ENCODE assay signal across 9 mouse cellular contexts in genomic region chr4:91374571-91375371, GRCm38 (mm10). TPM values are rescaled to one million over a fixed set of nuclear protein-coding genes. Genes with fewer than 3 reads are reported as not detected.
DNase-seq lines count a peak whose midpoint lies in the region; ATAC-seq and TF ChIP-seq lines count a peak whose summit lies in the region.
"Had no signal": no experiment of that assay in that cellular context is flagged by ENCODE, and none has a peak within 500 bp of the region (broad histone marks: within the 10 kb centered on the region; RNA-seq: fewer than 3 reads in every experiment).

No protein-coding gene starts in this region.

- no peak for DNase-seq in heart, postnatal 25 days (ENCODE audit: low spot score)
- peak; percentile 74 for DNase-seq in ZHBTc4 (ENCODE audit: low read depth, low spot score)
- DNase-seq in hindbrain, embryonic 14.5 days (ENCODE audit: low spot score): peak; percentile 65
- DNase-seq in lung, postnatal 0 days (ENCODE audit: low spot score): peak; percentile 44
- peak; percentile 56 for DNase-seq in right cerebral cortex, postnatal 4 days
- DNase-seq in thymus, postnatal 14 days: no peak

- peak overlapping the region; percentile 59 for H3K4me3 ChIP-seq in heart, embryonic 12.5 days
- peak overlapping the region; percentile 48 for H3K4me3 ChIP-seq in embryonic facial prominence, embryonic 12.5 days
- H3K4me3 ChIP-seq in hindbrain, embryonic 14.5 days (replicated peaks; ENCODE audit: low read length): peak overlapping the region; percentile 87
- H3K4me3 ChIP-seq in lung, postnatal 0 days (ENCODE audit: low read depth, low read length): peak overlapping the region; percentile 39; the same call in 1 of the 2 replicates

- no peaks in the 10 kb centered on the region for H3K36me3 ChIP-seq in heart, embryonic 12.5 days
- H3K36me3 ChIP-seq in embryonic facial prominence, embryonic 12.5 days: no peaks in the 10 kb centered on the region
- H3K36me3 ChIP-seq in hindbrain, embryonic 14.5 days (replicated peaks; ENCODE audit: control insufficient read depth, insufficient read depth): no peaks in the 10 kb centered on the region
- H3K36me3 ChIP-seq in lung, postnatal 0 days (ENCODE audit: insufficient read depth, low read length): no peaks in the 10 kb centered on the region
- H3K36me3 ChIP-seq: G1E had no signal

- TF ChIP-seq EP300 in lung, postnatal 0 days (IDR thresholded peaks at IDR 0.05): no peak

- H3K4me2 ChIP-seq in heart, embryonic 12.5 days: peak overlapping the region; percentile 87
- H3K4me2 ChIP-seq in embryonic facial prominence, embryonic 12.5 days (replicated peaks): peak overlapping the region; percentile 79
- H3K4me2 ChIP-seq in hindbrain, embryonic 14.5 days (replicated peaks): peak overlapping the region; percentile 92
- H3K4me2 ChIP-seq in lung, postnatal 0 days (replicated peaks; ENCODE audit: low read depth, low read length): peak overlapping the region; percentile 56

- H3K27me3 ChIP-seq in heart, embryonic 12.5 days (replicated peaks): peaks cover 49% of the 10 kb centered on the region
- H3K27me3 ChIP-seq in embryonic facial prominence, embryonic 12.5 days: peaks cover 55% of the 10 kb centered on the region
- H3K27me3 ChIP-seq in hindbrain, embryonic 14.5 days (ENCODE audit: control insufficient read depth, insufficient read depth, low read length): no peaks in the 10 kb centered on the region
- H3K27me3 ChIP-seq in lung, postnatal 0 days (replicated peaks; ENCODE audit: insufficient read depth, low read length): peaks cover 53% of the 10 kb centered on the region

- ATAC-seq in heart, embryonic 12.5 days (ENCODE audit: insufficient number of reproducible peaks, low FRiP score): no peak
- no peak for ATAC-seq in embryonic facial prominence, embryonic 12.5 days (ENCODE audit: insufficient number of reproducible peaks, insufficient read depth, low FRiP score, low TSS enrichment)
- ATAC-seq in hindbrain, embryonic 14.5 days (ENCODE audit: low FRiP score): peak; percentile 9; the same call in 1 of the 2 replicates
- peak; percentile 42 for ATAC-seq in lung, postnatal 0 days

- no peaks in the 10 kb centered on the region for H3K9me3 ChIP-seq in heart, embryonic 12.5 days (replicated peaks)
- no peaks in the 10 kb centered on the region for H3K9me3 ChIP-seq in embryonic facial prominence, embryonic 12.5 days
- H3K9me3 ChIP-seq in hindbrain, embryonic 14.5 days (ENCODE audit: control insufficient read depth, low read length): no peaks in the 10 kb centered on the region
- no peaks in the 10 kb centered on the region for H3K9me3 ChIP-seq in lung, postnatal 0 days (ENCODE audit: low read length)

- H3K27ac ChIP-seq in heart, embryonic 12.5 days (ENCODE audit: poor library complexity, severe bottlenecking): no peak overlapping the region
- no peak overlapping the region for H3K27ac ChIP-seq in embryonic facial prominence, embryonic 12.5 days
- H3K27ac ChIP-seq in hindbrain, embryonic 14.5 days: peak overlapping the region; percentile 86
- no peak overlapping the region for H3K27ac ChIP-seq in lung, postnatal 0 days (ENCODE audit: low read length)

- peaks cover 29% of the 10 kb centered on the region for H3K4me1 ChIP-seq in heart, embryonic 12.5 days (replicated peaks)
- peaks cover 21% of the 10 kb centered on the region; the same call in 1 of the 2 replicates for H3K4me1 ChIP-seq in embryonic facial prominence, embryonic 12.5 days
- peaks cover 4% of the 10 kb centered on the region; the same call in 1 of the 2 replicates for H3K4me1 ChIP-seq in hindbrain, embryonic 14.5 days (replicated peaks; ENCODE audit: control insufficient read depth, insufficient read depth, low read length)
- peaks cover 19% of the 10 kb centered on the region for H3K4me1 ChIP-seq in lung, postnatal 0 days (ENCODE audit: insufficient read depth, low read depth, low read length)

- TF ChIP-seq CTCF in lung, postnatal 0 days (IDR thresholded peaks at IDR 0.05): no peak

- under 1% methylated on average over 46 of the region's 46 CpGs for WGBS in heart, embryonic 12.5 days
- WGBS in embryonic facial prominence, embryonic 12.5 days: under 1% methylated on average over 46 of the region's 46 CpGs
- WGBS in hindbrain, embryonic 14.5 days: under 1% methylated on average over 45 of the region's 46 CpGs
- under 1% methylated on average over 46 of the region's 46 CpGs for WGBS in lung, postnatal 0 days

- intact Hi-C loops in heart, postnatal 25 days (cut with DNase I): no loop called here

- no peak overlapping the region; the same call in 1 of the 2 replicates for H3K9ac ChIP-seq in heart, embryonic 12.5 days
- H3K9ac ChIP-seq in embryonic facial prominence, embryonic 12.5 days: peak overlapping the region; percentile 45
- peak overlapping the region; percentile 82 for H3K9ac ChIP-seq in hindbrain, embryonic 14.5 days
- no peak overlapping the region for H3K9ac ChIP-seq in lung, postnatal 0 days (replicated peaks; ENCODE audit: low read depth)

RNA-seq across cellular contexts. Expression of gene Elavl2, which starts 25.8 kb away (rescaled TPM):
- 1.9 and 2.4 TPM in 2 replicates for polyA plus RNA-seq in heart, embryonic 12.5 days (2016; fragmentation: Nextera tagmentation; extraction: Ambion mirVana)
- total RNA-seq in heart, postnatal 25 days (2021): 1 to 10 TPM in 1 of 2 experiments, under 1 TPM in 1; 0.34 to 1.2 TPM
- 12.5 and 16.0 TPM in 2 replicates for polyA plus RNA-seq in embryonic facial prominence, embryonic 12.5 days (2016; fragmentation: Nextera tagmentation; extraction: Ambion mirVana)
- polyA plus RNA-seq in hindbrain, embryonic 14.5 days (2014; fragmentation: Nextera tagmentation; extraction: Ambion mirVana): 172 and 195 TPM in 2 replicates
- polyA plus RNA-seq in lung, postnatal 0 days (2015; fragmentation: Nextera tagmentation; extraction: Ambion mirVana): 0.39 and 0.46 TPM in 2 replicates
- polyA plus RNA-seq: G1E had no signal

Comparison
In these comparisons a context has a peak if more than half of its experiments do, and no peak if none do; other contexts are left out.
1. ATAC-seq: peak in hindbrain, embryonic 14.5 days (single experiment) and lung, postnatal 0 days (single experiment); none in heart, embryonic 12.5 days (single experiment) and embryonic facial prominence, embryonic 12.5 days (single experiment).
2. H3K9ac ChIP-seq: peak in embryonic facial prominence, embryonic 12.5 days (single experiment) and hindbrain, embryonic 14.5 days (single experiment); none in heart, embryonic 12.5 days (single experiment) and lung, postnatal 0 days (single experiment).
3. DNase-seq: peak in ZHBTc4 (single experiment), hindbrain, embryonic 14.5 days (single experiment), lung, postnatal 0 days (single experiment) and right cerebral cortex, postnatal 4 days (single experiment); none in heart, postnatal 25 days (single experiment) and thymus, postnatal 14 days (single experiment).
4. RNA of gene Elavl2, which starts 25.8 kb away (polyA plus RNA-seq): 172 to 195 TPM in hindbrain, embryonic 14.5 days; 12.5 to 16.0 TPM in embryonic facial prominence, embryonic 12.5 days, 1.9 to 2.4 TPM in heart, embryonic 12.5 days and 0.39 to 0.46 TPM in lung, postnatal 0 days; every median in the first group is over 10 times any median in the second.
5. Peak in every context shown above with its lines, with median percentiles within 50 percentile points of each other: H3K4me2 ChIP-seq and H3K4me3 ChIP-seq.